Mouse (Mus musculus) liver, embryonic 11.5 days (tissue): ENCODE data around the gene Crhr1. TPM values are rescaled to one million over a fixed set of nuclear protein-coding genes. Genes with fewer than 3 reads are reported as not detected.

Experiments used
- ATAC-seq: fragments of 200-750 bp; cut with Nextera tagmentation; replicated peaks from 2 replicates; pipeline ENCODE4 v1.8.0; 2017; ENCODE audit warnings: moderate number of reproducible peaks, mild to moderate bottlenecking, moderate TSS enrichment, moderate library complexity; ENCODE audit not compliant: low FRiP score
- DNase-seq: peaks from one replicate; pipeline ENCODE4 v3.0.0-alpha.2; 2017; ENCODE audit warnings: low spot score
- H3K27ac ChIP-seq: fragments of 300-500 bp; sonication (generic); 2 replicates; pipeline ENCODE4 v1.5.1; 2014; ENCODE audit warnings: mild to moderate bottlenecking, low read depth, low read length, control low read depth
- H3K27me3 ChIP-seq: fragments of 300-500 bp; sonication (generic); replicated peaks from 2 replicates; pipeline ENCODE4 v1.6.1; 2014; ENCODE audit warnings: low read length, mixed read lengths; ENCODE audit not compliant: control insufficient read depth, insufficient read depth
- H3K36me3 ChIP-seq: fragments of 300-500 bp; sonication (generic); 2 replicates; pipeline ENCODE4 v1.6.1; 2014; ENCODE audit warnings: mild to moderate bottlenecking, low read length, moderate library complexity, mixed read lengths; ENCODE audit not compliant: control insufficient read depth, insufficient read depth
- H3K4me1 ChIP-seq: fragments of 300-500 bp; sonication (generic); replicated peaks from 2 replicates; pipeline ENCODE4 v1.6.1; 2014; ENCODE audit warnings: low read length, mixed read lengths; ENCODE audit not compliant: control insufficient read depth, insufficient read depth
- H3K4me2 ChIP-seq: fragments of 300-500 bp; sonication (generic); 2 replicates; pipeline ENCODE4 v1.6.1; 2014; ENCODE audit warnings: mild to moderate bottlenecking, control low read depth, moderate library complexity
- H3K4me3 ChIP-seq: fragments of 300-500 bp; sonication (generic); 2 replicates; pipeline ENCODE4 v1.5.1; 2014; ENCODE audit warnings: low read depth, low read length, control low read depth
- H3K9ac ChIP-seq: fragments of 300-500 bp; sonication (generic); 2 replicates; pipeline ENCODE4 v1.6.1; 2014; ENCODE audit warnings: low read depth, low read length, control low read depth
- H3K9me3 ChIP-seq: fragments of 300-500 bp; sonication (generic); 2 replicates; pipeline ENCODE4 v1.6.1; 2016; ENCODE audit warnings: low read length, inconsistent platforms, mixed read lengths; ENCODE audit not compliant: control insufficient read depth
- WGBS: fragments of 180-500 bp; shearing (Covaris S2); extraction: QIAGEN DNeasy Blood & Tissue Kit; methylation state at CpG from one replicate; pipeline ENCODE4 v1.1.7; 2014; 5-methylcytosine and 5-hydroxymethylcytosine counted together
- polyA plus RNA-seq: library from polyadenylated mRNA; unstranded; fragments of >200 nt; fragmentation: Nextera tagmentation; extraction: Ambion mirVana; gene quantifications from 2 replicates; pipeline ENCODE4 v1.2.1, GENCODE M21; 2014

The Crhr1 gene
- polyA plus RNA-seq, 1 experiment from 2014 or later: not detected

DNA sequence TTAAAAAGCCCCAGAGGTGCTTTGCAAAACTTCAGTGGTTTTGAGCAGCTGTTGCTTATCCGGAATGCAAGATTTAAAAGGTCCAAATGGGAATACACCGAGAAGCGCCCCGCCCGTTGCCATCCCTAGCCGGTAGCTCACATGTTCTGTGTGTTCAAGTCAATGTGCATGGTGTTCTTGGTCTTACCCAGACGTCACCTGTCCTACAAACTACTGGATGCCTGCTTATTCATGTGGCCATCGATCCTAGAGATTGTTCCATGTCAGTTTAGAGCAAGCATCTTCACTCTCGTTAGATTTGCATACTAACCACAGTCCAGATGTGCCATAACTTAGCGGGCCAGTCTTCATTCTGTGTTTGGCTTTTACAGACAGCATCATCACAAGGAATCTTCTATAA, 31.6 kb downstream of the Crhr1 start:
- H3K27me3 ChIP-seq: no peaks in the 10 kb centered on the region; the same call in 1 of the 2 replicates
- ATAC-seq: no peak
- 82% methylated on average over 10 of the region's 10 CpGs for WGBS

DNA sequence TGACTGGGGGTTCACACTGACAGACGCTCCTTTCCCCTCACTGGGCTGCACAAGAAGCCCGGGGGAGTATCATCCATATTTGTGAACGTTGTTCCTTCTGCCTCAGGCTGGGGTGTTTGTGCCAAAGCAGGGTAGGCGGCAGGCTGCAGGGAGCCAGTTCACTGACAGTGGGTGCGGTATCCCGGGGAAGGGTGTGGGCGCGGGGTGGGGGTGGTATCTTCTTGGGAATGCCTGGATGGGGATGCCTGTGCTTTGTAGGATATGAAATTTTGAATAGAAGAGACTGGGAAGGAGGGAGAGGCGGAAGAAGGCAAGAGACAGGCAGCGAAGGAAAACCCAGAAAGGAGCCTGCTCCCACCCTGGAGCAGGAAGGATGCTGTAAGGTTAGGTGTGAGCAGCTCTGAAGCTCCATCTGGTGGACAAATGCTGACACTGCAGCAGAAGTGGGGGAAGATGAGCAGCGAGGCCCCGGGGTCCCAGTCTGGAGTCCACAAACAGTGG, 38.7 kb downstream of the Crhr1 start:
- Histone ChIP-seq H3K4me2 (no peak overlapping the region), H3K4me1 (no peaks in the 10 kb centered on the region), H3K27me3 (no peaks in the 10 kb centered on the region), H3K9ac (no peak overlapping the region), H3K27ac (no peak overlapping the region), H3K4me3 (no peak overlapping the region), H3K9me3 (no peaks in the 10 kb centered on the region), H3K36me3 (no peaks in the 10 kb centered on the region)
- 34% methylated on average over 12 of the region's 12 CpGs for WGBS
- DNase-seq: peak; percentile 52
- ATAC-seq: no peak

More for the DNA sequence above, 31.6 kb downstream of the Crhr1 start:
- H3K9me3 ChIP-seq: no peaks in the 10 kb centered on the region
- no peaks in the 10 kb centered on the region for H3K4me1 ChIP-seq
- no peak overlapping the region for H3K9ac ChIP-seq
- no peaks in the 10 kb centered on the region for H3K36me3 ChIP-seq
- no peak overlapping the region for H3K27ac ChIP-seq
- DNase-seq: no peak
- no peak overlapping the region for H3K4me2 ChIP-seq
- H3K4me3 ChIP-seq: no peak overlapping the region

DNA sequence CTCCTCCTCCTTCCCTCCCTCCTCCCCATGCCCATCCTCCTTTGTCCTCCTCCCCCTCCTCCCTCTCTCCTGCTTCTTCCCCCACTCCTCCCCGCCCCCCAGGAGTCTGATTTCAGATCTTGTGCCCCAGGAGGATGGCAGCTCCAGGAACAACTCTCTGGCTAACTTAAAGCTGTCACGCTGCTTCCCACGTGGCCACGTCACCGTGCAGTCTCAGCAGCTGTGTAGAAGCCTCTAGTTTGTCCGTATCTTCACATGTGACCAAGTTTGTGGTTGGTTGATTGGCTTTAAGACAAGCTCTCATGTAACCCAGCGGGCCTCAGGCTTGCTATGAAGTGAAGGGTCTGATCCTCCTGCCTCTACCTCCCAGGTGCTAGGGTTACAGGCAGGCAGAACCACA, 46.2 kb downstream of the Crhr1 start:
- Histone ChIP-seq H3K4me1 (no peaks in the 10 kb centered on the region), H3K36me3 (no peaks in the 10 kb centered on the region), H3K27me3 (no peaks in the 10 kb centered on the region), H3K4me3 (no peak overlapping the region), H3K9me3 (no peaks in the 10 kb centered on the region), H3K4me2 (no peak overlapping the region), H3K27ac (no peak overlapping the region), H3K9ac (no peak overlapping the region)
- DNase-seq (no peak), ATAC-seq (no peak)
- WGBS: 31% methylated on average over 7 of the region's 7 CpGs

DNA sequence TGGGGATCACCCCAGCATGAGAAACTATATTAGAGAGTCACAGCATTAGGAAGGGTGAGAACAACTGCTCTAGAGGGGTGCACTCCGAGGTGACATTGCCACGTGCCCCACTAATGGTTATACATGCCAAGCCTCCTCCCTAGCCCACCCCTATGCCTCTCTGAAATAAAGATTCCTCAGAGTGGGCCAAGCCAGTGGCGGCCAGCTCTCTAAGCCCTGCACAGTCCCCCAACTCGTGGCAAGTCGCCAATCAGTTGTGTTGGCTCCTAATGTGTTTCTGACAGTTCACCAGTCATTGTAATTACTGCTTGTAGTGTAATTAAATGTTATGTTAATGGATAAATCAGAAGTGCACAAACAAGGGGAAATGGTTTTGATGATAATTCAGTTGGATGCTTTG, 47.1 kb downstream of the Crhr1 start:
- WGBS: 69% methylated on average over 5 of the region's 5 CpGs

DNA sequence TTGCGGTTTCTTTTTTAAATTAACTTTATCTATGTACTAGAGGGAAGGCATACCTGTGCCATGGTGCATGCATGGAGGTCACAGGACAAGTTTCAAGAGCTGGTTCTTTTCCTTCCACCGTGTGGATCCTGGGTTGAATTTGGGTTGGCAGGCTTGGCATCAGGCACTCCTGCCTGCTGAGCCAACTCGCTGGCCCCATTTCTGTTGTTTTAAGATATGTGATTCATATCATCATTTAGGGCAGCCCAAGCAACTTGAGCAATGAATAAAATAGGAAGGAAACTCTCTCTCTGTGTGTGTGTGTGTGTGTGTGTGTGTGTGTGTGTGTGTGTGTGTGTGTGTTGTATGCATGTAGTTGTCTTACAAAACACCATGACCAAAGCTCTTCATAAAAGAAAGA, 49.5 kb downstream of the Crhr1 start:
- no peak overlapping the region for H3K4me3 ChIP-seq
- no peaks in the 10 kb centered on the region for H3K4me1 ChIP-seq
- ATAC-seq (no peak), DNase-seq (no peak)
- no peak overlapping the region for H3K27ac ChIP-seq
- no peaks in the 10 kb centered on the region for H3K27me3 ChIP-seq
- no peak overlapping the region for H3K4me2 ChIP-seq
- no peak overlapping the region for H3K9ac ChIP-seq
- H3K36me3 ChIP-seq: no peaks in the 10 kb centered on the region
- WGBS: 58% methylated on average over 3 of the region's 3 CpGs
- no peaks in the 10 kb centered on the region for H3K9me3 ChIP-seq

More for the DNA sequence above, 47.1 kb downstream of the Crhr1 start:
- Histone ChIP-seq H3K27ac (no peak overlapping the region), H3K4me2 (no peak overlapping the region), H3K4me1 (no peaks in the 10 kb centered on the region), H3K36me3 (no peaks in the 10 kb centered on the region), H3K9me3 (no peaks in the 10 kb centered on the region), H3K4me3 (no peak overlapping the region), H3K27me3 (no peaks in the 10 kb centered on the region), H3K9ac (no peak overlapping the region)
- ATAC-seq (no peak), DNase-seq (no peak)

DNA sequence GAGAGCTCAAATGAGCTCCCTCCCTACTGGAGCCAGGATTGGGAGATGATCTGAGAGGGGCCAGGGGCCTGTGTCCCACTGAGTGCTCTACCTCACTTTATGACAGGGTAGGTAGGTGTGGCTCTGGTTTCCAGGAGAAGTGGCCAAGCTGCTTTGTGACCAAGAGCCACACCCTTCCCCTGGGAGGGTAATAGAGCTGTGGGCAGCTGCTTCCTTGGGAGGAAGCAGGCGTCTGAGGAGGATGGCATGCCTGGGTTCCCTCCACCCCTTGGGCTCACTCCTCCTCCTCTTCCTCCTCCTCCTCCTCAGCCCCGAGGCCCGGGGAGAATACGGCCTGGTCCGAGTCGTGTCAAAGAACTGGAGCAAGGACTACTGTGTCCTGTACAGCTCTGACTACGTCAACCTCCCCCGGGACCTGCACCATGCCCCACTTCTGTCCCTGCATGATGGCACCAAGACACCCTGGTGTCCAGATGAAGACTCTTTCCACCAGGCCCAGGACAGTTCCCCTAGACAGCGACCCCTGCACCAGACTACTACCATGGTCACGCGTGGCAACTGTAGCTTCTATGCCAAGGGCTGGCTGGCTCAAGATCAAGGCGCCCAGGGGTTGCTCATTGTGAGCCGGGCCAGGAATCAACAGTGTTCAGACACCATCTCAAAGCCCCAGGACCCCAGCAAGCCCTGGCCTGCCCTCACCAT, 53.6 kb downstream of the Crhr1 start, which contains the start of gene Sppl2c:
Sppl2c (plus strand) TSS at position 193 of the 702 bp plus-strand sequence.
- Histone ChIP-seq H3K27me3 (no peaks in the 10 kb centered on the region; the same call in 1 of the 2 replicates), H3K27ac (no peak within 1 kb of the TSS), H3K9ac (no peak within 1 kb of the TSS), H3K36me3 (no peaks in the 10 kb centered on the region), H3K4me2 (no peak within 1 kb of the TSS), H3K4me3 (no peak within 1 kb of the TSS), H3K4me1 (no peaks in the 10 kb centered on the region), H3K9me3 (no peaks in the 10 kb centered on the region)
- no peak for ATAC-seq
- DNase-seq: no peak
- 77% methylated on average over 13 of the region's 13 CpGs for WGBS

DNA sequence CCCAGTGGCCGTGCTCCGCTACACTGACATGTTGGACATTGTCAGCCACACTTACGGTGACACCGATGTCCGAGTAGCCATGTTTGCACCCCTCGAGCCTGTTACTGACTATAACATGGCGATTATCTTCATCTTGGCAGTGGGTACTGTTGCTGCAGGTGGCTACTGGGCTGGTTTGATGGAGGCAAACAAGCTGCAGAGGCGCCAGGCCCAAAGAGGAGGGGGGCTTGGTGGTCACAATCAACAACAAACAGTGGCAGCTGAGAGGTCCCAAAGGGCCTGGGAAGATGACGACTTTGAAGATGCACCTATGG, 54.1 kb downstream of the Crhr1 start:
- 89% methylated on average over 9 of the region's 9 CpGs for WGBS
- no peaks in the 10 kb centered on the region for H3K36me3 ChIP-seq

DNA sequence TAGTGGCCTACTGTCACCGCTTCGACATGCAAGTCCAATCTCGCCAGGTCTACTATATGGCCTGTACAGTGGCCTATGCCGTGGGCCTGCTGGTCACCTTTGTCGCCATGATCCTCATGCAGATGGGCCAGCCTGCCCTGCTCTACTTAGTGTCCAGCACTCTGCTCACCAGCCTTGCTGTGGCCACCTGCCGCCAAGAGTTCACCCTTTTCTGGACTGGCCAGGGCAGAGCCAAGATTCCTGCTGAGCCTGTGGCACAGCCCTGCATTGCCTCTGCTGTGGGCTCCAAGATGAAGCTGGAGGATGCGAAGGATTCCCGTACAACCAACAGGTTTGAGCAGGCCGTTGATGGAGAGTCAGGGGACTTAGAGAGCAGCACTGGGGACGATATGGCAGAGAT, 55.1 kb downstream of the Crhr1 start:
- Histone ChIP-seq H3K9ac (no peak overlapping the region), H3K4me2 (no peak overlapping the region), H3K4me3 (no peak overlapping the region), H3K9me3 (no peaks in the 10 kb centered on the region), H3K27ac (no peak overlapping the region), H3K36me3 (no peaks in the 10 kb centered on the region), H3K4me1 (no peaks in the 10 kb centered on the region), H3K27me3 (no peaks in the 10 kb centered on the region; the same call in 1 of the 2 replicates)
- ATAC-seq (no peak), DNase-seq (no peak)
- WGBS: 90% methylated on average over 10 of the region's 10 CpGs

More for the DNA sequence above, 54.1 kb downstream of the Crhr1 start:
- no peaks in the 10 kb centered on the region; the same call in 1 of the 2 replicates for H3K27me3 ChIP-seq
- no peak for ATAC-seq
- H3K4me3 ChIP-seq: no peak overlapping the region
- H3K4me2 ChIP-seq: no peak overlapping the region
- H3K27ac ChIP-seq: no peak overlapping the region
- no peaks in the 10 kb centered on the region for H3K9me3 ChIP-seq
- DNase-seq: no peak
- no peak overlapping the region for H3K9ac ChIP-seq
- H3K4me1 ChIP-seq: no peaks in the 10 kb centered on the region

DNA sequence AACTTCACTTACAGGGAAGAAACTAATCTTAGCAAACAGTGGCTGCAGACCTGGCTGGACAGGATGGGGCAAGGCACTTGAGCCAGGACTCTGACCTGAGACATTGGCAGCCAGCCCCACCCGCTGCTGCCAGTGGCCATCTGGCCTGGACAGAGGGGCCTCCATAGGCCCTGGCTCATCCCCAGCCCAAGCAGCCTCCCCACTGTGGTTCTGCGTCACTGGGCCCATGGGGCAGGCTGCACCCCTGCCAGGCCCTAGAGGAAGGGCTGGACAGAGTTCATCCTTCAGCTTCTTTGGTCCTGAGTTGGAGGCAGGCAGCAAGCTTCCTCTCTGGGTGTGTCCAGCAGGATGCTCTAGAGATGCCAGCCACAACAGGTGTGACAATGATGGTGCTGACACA, 57.4 kb downstream of the Crhr1 start:
- Histone ChIP-seq H3K27me3 (no peaks in the 10 kb centered on the region; the same call in 1 of the 2 replicates), H3K9me3 (no peaks in the 10 kb centered on the region), H3K4me2 (no peak overlapping the region), H3K9ac (no peak overlapping the region), H3K27ac (no peak overlapping the region), H3K36me3 (no peaks in the 10 kb centered on the region), H3K4me1 (no peaks in the 10 kb centered on the region), H3K4me3 (no peak overlapping the region)
- no peak for ATAC-seq
- no peak for DNase-seq
- WGBS: 72% methylated on average over 2 of the region's 2 CpGs
